ENCODE assay signal across 14 mouse cellular contexts in the genomic region with DNA sequence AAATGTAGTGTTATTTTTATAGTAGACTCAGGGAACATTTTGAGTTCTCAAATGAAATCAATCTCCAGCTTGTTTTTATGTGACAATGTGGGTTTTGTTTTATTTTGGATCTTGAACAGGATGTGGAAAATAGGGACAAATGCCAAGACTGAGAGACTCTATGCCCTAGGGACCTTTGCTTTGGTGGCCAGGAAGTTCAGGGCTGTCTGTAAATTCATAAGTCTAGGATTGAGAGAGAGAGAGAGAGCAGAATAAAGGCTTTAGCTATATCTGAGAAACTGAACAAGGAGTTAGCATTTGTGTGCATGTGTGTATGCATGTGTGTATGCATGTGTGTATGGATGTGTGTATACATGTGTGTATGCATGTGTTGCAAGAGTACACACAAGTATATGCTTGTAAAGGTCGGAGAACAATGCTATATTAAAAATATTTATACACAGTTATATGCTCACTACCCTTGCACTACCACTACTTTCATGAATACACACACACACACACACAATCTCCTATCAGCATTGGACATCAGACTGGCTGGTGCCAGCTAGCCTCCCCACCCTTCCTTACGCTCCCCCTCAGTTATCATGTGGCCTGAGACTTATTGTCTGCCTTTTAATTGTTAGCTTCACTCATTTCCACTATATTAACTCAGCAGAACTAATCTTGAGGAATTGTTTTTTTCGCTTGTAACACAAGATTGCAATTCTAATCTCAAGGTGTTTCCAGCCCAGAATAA. TPM values are rescaled to one million over a fixed set of nuclear protein-coding genes. Genes with fewer than 3 reads are reported as not detected.
DNase-seq lines count a peak whose midpoint lies in the region; ATAC-seq and TF ChIP-seq lines count a peak whose summit lies in the region.
"Had no signal": no experiment of that assay in that cellular context is flagged by ENCODE, and none has a peak within 500 bp of the region (broad histone marks: within the 10 kb centered on the region; RNA-seq: fewer than 3 reads in every experiment).

No protein-coding gene starts in this region.

- H3K4me1 ChIP-seq in liver, adult 2 months (ENCODE audit: control insufficient read depth, insufficient read depth, low read length) = peaks cover 2% of the 10 kb centered on the region; the same call in 1 of the 2 replicates
- no peaks in the 10 kb centered on the region for H3K4me1 ChIP-seq in heart, embryonic 11.5 days (ENCODE audit: control insufficient read depth, insufficient read depth, low read length)
- H3K4me1 ChIP-seq in kidney, embryonic 15.5 days = 0 out of 2 replicates have a peak, but pooled peaks cover 4% of the 10 kb centered on the region
- 0 out of 2 replicates have a peak, but pooled peaks cover 2% of the 10 kb centered on the region for H3K4me1 ChIP-seq in stomach, embryonic 15.5 days
- H3K4me1 ChIP-seq: hindbrain, embryonic 15.5 days had no signal

- H3K4me2 ChIP-seq in heart, embryonic 11.5 days = no peak overlapping the region
- no peak overlapping the region for H3K4me2 ChIP-seq in kidney, embryonic 15.5 days
- no peak overlapping the region for H3K4me2 ChIP-seq in stomach, embryonic 15.5 days
- H3K4me2 ChIP-seq: hindbrain, embryonic 15.5 days had no signal

- no peaks in the 10 kb centered on the region for H3K9me3 ChIP-seq in heart, embryonic 11.5 days (replicated peaks; ENCODE audit: control insufficient read depth, low read length)
- 0 out of 2 replicates have a peak, but pooled peaks cover 3% of the 10 kb centered on the region for H3K9me3 ChIP-seq in kidney, embryonic 15.5 days (replicated peaks)
- no peaks in the 10 kb centered on the region for H3K9me3 ChIP-seq in stomach, embryonic 15.5 days
- H3K9me3 ChIP-seq: hindbrain, embryonic 15.5 days had no signal

- H3K36me3 ChIP-seq in liver, adult 2 months (ENCODE audit: control insufficient read depth, insufficient read depth, low read length) = no peaks in the 10 kb centered on the region
- no peaks in the 10 kb centered on the region for H3K36me3 ChIP-seq in heart, embryonic 11.5 days (ENCODE audit: control insufficient read depth, insufficient read depth, low read length)
- H3K36me3 ChIP-seq in kidney, embryonic 15.5 days = no peaks in the 10 kb centered on the region
- no peaks in the 10 kb centered on the region for H3K36me3 ChIP-seq in stomach, embryonic 15.5 days
- H3K36me3 ChIP-seq: G1E; hindbrain, embryonic 15.5 days had no signal

- no peak for TF ChIP-seq POLR2A in liver, adult 2 months (IDR thresholded peaks at IDR 0.05; ENCODE audit: extremely low read depth, insufficient read depth, low read length)

- H3K27me3 ChIP-seq in liver, adult 2 months (ENCODE audit: control insufficient read depth, insufficient read depth, low read length) = no peaks in the 10 kb centered on the region
- H3K27me3 ChIP-seq in heart, embryonic 11.5 days (ENCODE audit: control insufficient read depth, insufficient read depth, low read length) = no peaks in the 10 kb centered on the region
- no peaks in the 10 kb centered on the region for H3K27me3 ChIP-seq in kidney, embryonic 15.5 days
- no peaks in the 10 kb centered on the region for H3K27me3 ChIP-seq in stomach, embryonic 15.5 days (replicated peaks)
- H3K27me3 ChIP-seq: hindbrain, embryonic 15.5 days had no signal

- 84% methylated on average over 3 of the region's 3 CpGs for WGBS in liver, adult 2 months
- WGBS in heart, embryonic 11.5 days (ENCODE audit: insufficient replicate concordance) = 58% methylated on average over 3 of the region's 3 CpGs
- WGBS in kidney, embryonic 15.5 days = 72% methylated on average over 3 of the region's 3 CpGs
- WGBS in stomach, embryonic 15.5 days = 83% methylated on average over 3 of the region's 3 CpGs

- DNase-seq in liver, adult 2 months (ENCODE audit: extremely low read depth, low read depth, low spot score) = peak; percentile 64
- DNase-seq in liver = no peak
- no peak for DNase-seq in retina, postnatal 1 day
- DNase-seq in right cerebral cortex, postnatal 14 days = no peak
- DNase-seq: spleen, adult 18-20 months had no signal

- no peak for TF ChIP-seq CTCF in liver, adult 2 months (IDR thresholded peaks at IDR 0.05; ENCODE audit: low read depth, low read length)

- no peak for ATAC-seq in heart, embryonic 11.5 days (replicated peaks; ENCODE audit: insufficient number of reproducible peaks, low FRiP score, low TSS enrichment)
- ATAC-seq in kidney, embryonic 15.5 days (replicated peaks; ENCODE audit: low FRiP score) = peak; percentile 49; the same call in 1 of the 2 replicates
- no peak for ATAC-seq in stomach, embryonic 15.5 days (ENCODE audit: insufficient read depth, low FRiP score, low read depth)
- no peak for ATAC-seq in erythroid progenitor cell, adult 5-6 weeks (replicated peaks; ENCODE audit: low FRiP score, poor library complexity, severe bottlenecking)

- H3K4me3 ChIP-seq in liver, adult 2 months (ENCODE audit: insufficient read depth, low read depth, low read length) = no peak overlapping the region
- no peak overlapping the region for H3K4me3 ChIP-seq in heart, embryonic 11.5 days (ENCODE audit: low read depth, low read length)
- no peak overlapping the region for H3K4me3 ChIP-seq in kidney, embryonic 15.5 days (replicated peaks)
- H3K4me3 ChIP-seq in stomach, embryonic 15.5 days (replicated peaks) = no peak overlapping the region
- H3K4me3 ChIP-seq: erythroblast, embryonic 14.5 days; hindbrain, embryonic 15.5 days; myocyte had no signal

- 0 out of 2 replicates have a peak overlapping the region, but pooled peaks have one; percentile 4 for H3K27ac ChIP-seq in liver, adult 2 months (replicated peaks; ENCODE audit: insufficient read depth, low read depth, low read length)
- H3K27ac ChIP-seq in heart, embryonic 11.5 days (ENCODE audit: low read depth, low read length) = peak overlapping the region; percentile 32; the same call in 1 of the 2 replicates
- H3K27ac ChIP-seq in kidney, embryonic 15.5 days = peak overlapping the region; percentile 74
- H3K27ac ChIP-seq in stomach, embryonic 15.5 days = peak overlapping the region; percentile 8; the same call in 1 of the 2 replicates
- H3K27ac ChIP-seq: hindbrain, embryonic 15.5 days; liver, embryonic 14.5 days had no signal

- no peaks in the 10 kb centered on the region for H3K79me2 ChIP-seq in liver, adult 2 months (ENCODE audit: control insufficient read depth, insufficient read depth, low read length)

- no peak overlapping the region for H3K9ac ChIP-seq in liver, adult 2 months (ENCODE audit: low read depth, low read length)
- no peak overlapping the region for H3K9ac ChIP-seq in heart, embryonic 11.5 days (ENCODE audit: low read depth, low read length)
- H3K9ac ChIP-seq in kidney, embryonic 15.5 days = no peak overlapping the region
- no peak overlapping the region for H3K9ac ChIP-seq in stomach, embryonic 15.5 days
- H3K9ac ChIP-seq: hindbrain, embryonic 15.5 days; liver, embryonic 14.5 days had no signal

RNA-seq across cellular contexts. Expression of a gene that starts 33.5 kb away (rescaled TPM):
- 24.3 and 29.0 TPM in 2 replicates for total RNA-seq in liver, adult 2 months (2014; rRNA removed)
- polyA plus RNA-seq in liver, adult 2 months (2012; rRNA removed) = 15.9 and 16.3 TPM in 2 replicates
- 115 TPM in 2 replicates for polyA plus RNA-seq in heart, embryonic 11.5 days (2014; fragmentation: Nextera tagmentation; extraction: Ambion mirVana)
- 199 and 212 TPM in 2 replicates for polyA plus RNA-seq in kidney, embryonic 15.5 days (2015; fragmentation: Nextera tagmentation; extraction: Ambion mirVana)
- 56.8 and 63.4 TPM in 2 replicates for polyA plus RNA-seq in stomach, embryonic 15.5 days (2015; fragmentation: Nextera tagmentation; extraction: Ambion mirVana)
- not detected in 2 replicates for total RNA-seq in erythroid progenitor cell, adult 5-6 weeks (2015; ENCODE audit: low replicate concordance)
- not detected in 2 replicates for total RNA-seq in erythroid progenitor cell, adult 5-6 weeks (2017; ENCODE audit: low replicate concordance)
- polyA plus RNA-seq: erythroblast, embryonic 14.5 days; G1E had no signal

Comparison
In these comparisons a context has a peak if more than half of its experiments do, and no peak if none do; other contexts are left out.
1. H3K27ac ChIP-seq: peak in every context shown above with its lines; median percentile 74 in kidney, embryonic 15.5 days; 32 in heart, embryonic 11.5 days; 8 in stomach, embryonic 15.5 days; 4 in liver, adult 2 months.